Mouse (Mus musculus) erythroblast, adult 5-6 weeks (primary cell): ENCODE measurements around the gene Olfr214. TPM values are rescaled to one million over a fixed set of nuclear protein-coding genes. Genes with fewer than 3 reads are reported as not detected.
A peak's percentile ranks its signal among the peaks of the same experiment; 100 is the strongest.
"Not testable (repeated sequence)": the region's sequence is repeated elsewhere in the genome, so short reads cannot be mapped to it uniquely, and the experiment has no call there.

Experiments used
- ATAC-seq: replicated peaks from 2 replicates; pipeline ENCODE4 v1.8.0; 2016; ENCODE audit warnings: moderate number of reproducible peaks, mild to moderate bottlenecking, moderate TSS enrichment, inconsistent platforms; ENCODE audit not compliant: poor library complexity, low FRiP score, severe bottlenecking
- total RNA-seq, 2 experiments: library from RNA; stranded (forward) in 1 of 2; stranded (reverse) in 1 of 2; fragments of 150-400 nt in 1 of 2; fragments of 200-764, 138-1000 nt in 1 of 2; gene quantifications; 2 replicates each; pipeline versions ENCODE4 v1.2.3 to v1.2.4; 2015 to 2017; ENCODE audit warnings: low replicate concordance in 2 of 2

Gene Olfr214
- total RNA-seq (2015; ENCODE audit: low replicate concordance) (not detected in 2 replicates), total RNA-seq (2017; ENCODE audit: low replicate concordance) (not detected in 2 replicates)

DNA sequence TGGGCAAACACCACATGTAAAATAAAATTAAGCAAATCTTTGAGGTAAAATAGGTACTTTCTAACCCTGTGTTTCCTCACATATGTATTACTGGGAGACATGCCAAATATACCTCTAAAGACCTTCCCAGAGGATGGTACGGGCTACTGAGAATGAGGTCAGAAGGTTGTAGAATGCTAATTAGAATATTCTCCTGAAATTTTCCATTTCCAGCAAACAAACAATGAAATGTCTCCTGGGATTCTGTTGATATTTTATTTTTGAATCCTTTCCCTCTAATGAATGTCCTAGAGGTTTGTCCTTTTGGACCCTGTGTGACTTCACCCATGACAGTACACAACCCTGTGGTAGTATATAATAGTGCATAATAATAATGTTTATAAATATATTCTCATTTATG is at the start of gene Olfr214:
TSS of gene Olfr214 (plus strand) at position 301 of the 400 bp plus-strand sequence.
- ATAC-seq: no peak

DNA sequence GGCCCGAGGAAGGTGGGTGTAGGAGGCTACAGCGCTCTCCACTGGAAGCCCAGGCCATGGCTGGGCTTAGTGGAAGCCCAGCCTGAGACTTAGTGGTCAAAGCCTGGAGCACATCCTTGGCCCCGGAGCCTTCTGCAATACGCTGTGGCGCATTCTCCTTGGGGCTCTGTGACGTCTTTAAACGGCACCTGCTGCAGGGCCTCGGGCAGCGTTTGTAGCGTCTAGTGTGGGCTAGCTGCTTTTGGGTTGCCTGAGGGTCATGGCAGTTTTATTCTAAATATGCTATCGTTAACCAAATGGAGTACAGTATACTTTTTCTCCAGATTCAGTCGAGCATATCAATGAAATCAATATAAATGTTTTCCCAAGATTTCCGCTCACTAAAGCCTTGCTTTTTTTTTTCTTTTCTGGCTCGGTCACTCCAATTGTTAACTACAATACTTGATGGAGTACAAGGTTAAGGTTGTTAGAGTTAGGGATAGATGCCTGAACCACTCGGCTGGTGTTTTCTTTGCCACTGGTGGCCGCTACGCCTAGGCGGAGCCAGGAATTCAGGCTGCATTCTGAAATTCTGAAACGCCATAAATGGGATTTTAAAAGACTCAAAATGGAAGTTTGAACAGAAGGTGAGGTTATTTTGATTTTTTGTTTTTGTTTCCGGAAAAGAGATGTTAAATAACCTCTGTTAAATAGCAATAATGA is 47.6 kb upstream of the Olfr214 start, which contains the start of gene Olfr212:
TSS of gene Olfr212 (plus strand) at position 215 of the 702 bp plus-strand sequence.
- peak; percentile 72 for ATAC-seq

DNA sequence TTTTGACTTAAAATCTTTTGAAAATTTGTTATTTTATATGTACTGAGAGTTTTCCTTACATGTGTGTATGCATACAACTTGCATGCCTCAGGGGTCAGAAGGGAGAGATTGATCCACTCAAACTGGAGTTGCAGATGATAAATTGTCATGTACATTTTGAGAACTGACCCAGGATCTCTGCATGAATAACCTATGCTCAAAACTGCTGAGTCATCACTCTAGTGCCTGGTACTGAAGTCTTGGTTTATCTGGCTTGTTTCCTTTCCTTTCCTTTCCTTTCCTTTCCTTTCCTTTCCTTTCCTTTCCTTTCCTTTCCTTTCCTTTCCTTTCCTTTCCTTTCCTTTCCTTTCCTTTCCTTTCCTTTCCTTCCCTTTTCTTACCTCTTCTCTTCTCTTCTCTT is 39.2 kb upstream of the Olfr214 start:
- no peak for ATAC-seq

DNA sequence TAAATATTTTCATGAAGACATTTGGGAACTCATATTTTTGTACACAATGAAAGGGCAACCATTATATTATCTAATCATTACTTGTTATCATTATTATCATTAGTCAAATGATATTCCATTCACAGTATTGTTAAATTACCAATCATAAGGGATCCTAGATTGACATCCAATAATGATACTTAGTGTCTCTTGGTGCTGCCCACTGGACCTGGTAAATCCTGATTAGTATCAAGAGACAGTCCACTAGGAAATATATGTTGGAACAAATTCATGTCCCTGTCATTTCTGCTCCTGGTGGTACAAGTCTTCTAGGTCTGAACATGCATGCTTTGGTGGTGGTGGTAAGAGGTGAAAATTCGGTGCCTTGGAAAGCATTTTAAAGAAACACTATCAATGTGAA is 15.9 kb upstream of the Olfr214 start, which contains the start of gene Olfr213:
TSS of gene Olfr213 (plus strand) at position 301 of the 400 bp plus-strand sequence.
- ATAC-seq: no peak

DNA sequence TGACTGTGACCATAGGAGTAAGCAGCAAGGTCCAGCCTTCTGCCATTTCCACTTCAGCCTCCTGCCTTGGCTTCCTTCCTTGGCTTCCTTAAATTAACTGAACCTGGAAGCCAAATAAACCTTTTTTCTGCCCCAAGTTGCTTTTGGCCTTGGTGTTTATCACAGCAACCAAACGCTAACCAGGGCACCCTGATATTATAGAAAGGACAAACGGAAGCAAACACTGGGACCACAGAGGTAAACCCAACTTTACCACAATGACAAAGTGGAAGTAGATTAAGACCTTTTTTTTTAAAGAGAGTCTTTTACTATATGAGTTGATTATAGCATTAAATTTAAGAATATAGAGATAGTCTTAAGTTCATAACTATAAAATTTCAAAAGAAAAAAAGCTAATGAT is 11.5 kb upstream of the Olfr214 start:
- no peak for ATAC-seq

DNA sequence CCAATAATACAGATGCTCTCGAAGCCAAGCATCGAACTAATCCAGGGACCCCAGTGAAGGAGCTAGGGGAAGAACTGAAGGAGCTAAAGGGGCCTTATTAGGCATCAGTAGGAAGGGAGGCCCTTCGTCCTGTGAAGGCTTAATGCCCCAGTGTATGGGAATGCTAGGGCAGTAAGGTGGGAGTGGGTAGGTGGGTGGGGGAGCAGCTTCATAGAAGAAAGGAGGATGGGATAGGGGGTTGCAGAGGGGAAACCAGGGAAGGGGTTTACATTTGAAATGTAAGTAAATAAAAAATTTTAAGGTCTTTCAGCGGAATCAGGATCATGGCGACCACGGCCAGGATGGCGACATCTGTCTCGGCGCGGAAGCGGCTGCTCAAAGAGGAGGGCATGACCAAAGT is 3.2 kb upstream of the Olfr214 start, which contains the start of gene Gm5580:
TSS of gene Gm5580 (plus strand) at position 301 of the 400 bp plus-strand sequence.
- ATAC-seq: not testable (repeated sequence)

DNA sequence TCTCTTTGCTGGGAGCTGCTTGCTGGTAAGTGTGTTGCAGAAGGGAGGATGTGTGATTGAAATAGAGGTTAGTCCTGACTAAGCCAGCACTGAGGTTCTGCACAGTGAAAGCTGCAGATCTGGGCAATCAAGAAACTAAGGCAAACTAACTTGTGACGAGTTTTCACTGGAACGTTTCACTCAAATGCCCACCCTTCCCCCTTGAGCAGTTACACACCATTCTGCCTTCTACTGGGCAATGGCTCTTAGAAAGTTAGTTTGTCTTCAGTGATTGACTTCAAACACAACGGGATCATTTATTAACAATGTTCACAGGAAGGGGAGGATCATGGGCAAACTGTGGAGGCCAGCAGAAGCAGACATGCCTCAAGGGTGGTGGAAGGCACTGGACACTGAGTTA is 917 bp downstream of the Olfr214 start:
- no peak for ATAC-seq

DNA sequence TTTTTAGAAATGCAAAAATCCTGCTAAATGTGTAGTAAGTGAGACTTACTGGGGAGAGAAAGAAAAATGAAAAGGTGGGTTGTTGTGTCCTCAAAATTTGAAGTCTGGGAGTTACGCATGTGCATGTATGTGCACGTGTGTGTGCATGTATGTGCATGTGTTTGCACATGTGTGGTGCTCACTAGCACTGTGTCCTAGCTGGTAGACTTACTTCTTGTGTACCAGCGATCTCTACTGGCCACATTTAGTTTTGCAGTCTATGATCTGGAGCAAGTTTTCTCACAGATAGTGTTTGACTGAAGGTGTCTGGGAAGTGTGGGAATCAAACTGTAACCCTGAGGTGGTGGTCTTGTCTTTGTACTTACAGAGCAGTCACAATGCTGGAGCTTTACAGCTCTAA is 15.8 kb downstream of the Olfr214 start:
- ATAC-seq: no peak

DNA sequence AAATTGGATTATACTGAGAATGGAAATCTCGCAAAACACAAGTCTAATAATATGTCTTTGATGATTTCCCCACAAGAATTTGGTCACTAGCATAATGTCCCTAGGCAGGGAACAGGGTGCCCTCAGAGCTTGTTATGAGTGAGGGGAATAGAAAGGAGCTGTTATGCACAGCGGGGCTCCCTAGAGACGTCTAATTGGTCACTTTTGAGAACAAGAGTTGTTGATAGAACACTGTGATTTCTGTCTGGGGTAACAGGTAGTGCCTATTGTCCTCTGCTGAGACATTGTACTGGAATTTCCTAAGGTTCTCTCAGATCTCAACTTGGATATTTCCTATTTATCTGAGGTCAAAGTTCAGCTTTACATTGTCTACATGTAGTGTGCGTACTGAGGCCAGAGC is 30.1 kb downstream of the Olfr214 start, which contains the start of gene Olfr215:
TSS of gene Olfr215 (minus strand) at position 101 of the 400 bp plus-strand sequence.
- no peak for ATAC-seq

DNA sequence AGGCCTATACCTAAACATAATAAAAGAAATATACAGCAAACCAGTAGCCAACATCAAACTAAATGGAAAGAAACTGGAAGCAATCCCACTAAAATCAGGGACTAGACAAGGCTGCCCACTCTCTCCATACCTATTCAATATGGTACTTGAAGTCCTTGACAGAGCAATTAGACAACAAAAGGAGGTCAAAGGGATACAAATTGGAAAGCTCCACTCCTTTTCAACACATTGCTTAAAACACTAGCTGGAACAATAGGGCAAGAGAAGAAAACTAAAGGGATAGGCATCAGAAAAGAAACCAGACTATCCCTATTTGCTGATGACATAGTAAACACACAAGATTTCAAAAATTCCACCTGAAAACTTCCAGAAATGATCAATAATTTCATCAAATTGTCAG is 46.9 kb downstream of the Olfr214 start:
- not testable (repeated sequence) for ATAC-seq

DNA sequence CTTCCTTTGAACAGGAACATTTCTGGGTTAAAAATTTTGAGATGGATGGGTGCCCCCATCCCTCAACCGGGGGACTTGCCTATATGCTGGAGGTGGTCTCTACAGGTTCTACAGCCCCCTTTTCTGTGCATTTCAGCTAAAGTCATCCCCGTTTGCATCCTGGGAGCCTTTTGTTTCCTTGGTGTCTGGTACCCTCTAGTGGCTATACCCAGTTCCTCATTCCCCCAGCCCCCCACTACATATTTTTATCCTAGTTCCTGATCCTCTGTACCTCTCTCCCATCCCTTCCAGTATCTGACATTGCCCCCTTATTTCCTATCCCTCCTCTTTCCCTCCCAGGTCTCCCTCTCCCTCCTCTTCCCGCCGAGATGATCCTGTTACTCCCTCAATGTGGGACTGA is 53.2 kb downstream of the Olfr214 start:
- ATAC-seq: no peak

Other genes starting within 250 kb of the Olfr214 start
- gene March8, start 216.2 kb upstream of the Olfr214 start, total RNA-seq (2015; ENCODE audit: low replicate concordance): 546 and 733 TPM in 2 replicates
- 1,003 and 1,028 TPM in 2 replicates for gene March8, start 216.2 kb upstream of the Olfr214 start, total RNA-seq (2017; ENCODE audit: low replicate concordance)
- 29.6 and 33.4 TPM in 2 replicates for gene Alox5, start 93.1 kb upstream of the Olfr214 start, total RNA-seq (2015; ENCODE audit: low replicate concordance)
- 16.6 and 19.0 TPM in 2 replicates for gene Alox5, start 93.1 kb upstream of the Olfr214 start, total RNA-seq (2017; ENCODE audit: low replicate concordance)
- not detected in 2 replicates for gene Olfr211, start 65.1 kb upstream of the Olfr214 start, total RNA-seq (2015; ENCODE audit: low replicate concordance)
- not detected in 2 replicates for gene Olfr211, start 65.1 kb upstream of the Olfr214 start, total RNA-seq (2017; ENCODE audit: low replicate concordance)
- not detected in 2 replicates for gene Olfr212, start 47.7 kb upstream of the Olfr214 start, total RNA-seq (2015; ENCODE audit: low replicate concordance)
- not detected in 2 replicates for gene Olfr212, start 47.7 kb upstream of the Olfr214 start, total RNA-seq (2017; ENCODE audit: low replicate concordance)
- gene Olfr213, start 15.8 kb upstream of the Olfr214 start, total RNA-seq (2015; ENCODE audit: low replicate concordance): not detected in 2 replicates
- 0.14 and 0.43 TPM in 2 replicates for gene Olfr213, start 15.8 kb upstream of the Olfr214 start, total RNA-seq (2017; ENCODE audit: low replicate concordance)
- not detected in 2 replicates for gene Gm5580, start 3.1 kb upstream of the Olfr214 start, total RNA-seq (2015; ENCODE audit: low replicate concordance)
- gene Gm5580, start 3.1 kb upstream of the Olfr214 start, total RNA-seq (2017; ENCODE audit: low replicate concordance): not detected in 2 replicates
- not detected in 2 replicates for gene Olfr215, start 30.0 kb downstream of the Olfr214 start, total RNA-seq (2015; ENCODE audit: low replicate concordance)
- not detected in 2 replicates for gene Olfr215, start 30.0 kb downstream of the Olfr214 start, total RNA-seq (2017; ENCODE audit: low replicate concordance)
- gene Zfp422, start 74.8 kb downstream of the Olfr214 start, total RNA-seq (2015; ENCODE audit: low replicate concordance): 18.6 and 21.1 TPM in 2 replicates
- gene Zfp422, start 74.8 kb downstream of the Olfr214 start, total RNA-seq (2017; ENCODE audit: low replicate concordance): 3.9 and 8.5 TPM in 2 replicates
- not detected in 2 replicates for gene Depp1, start 96.4 kb downstream of the Olfr214 start, total RNA-seq (2015; ENCODE audit: low replicate concordance)
- 0.77 TPM in 1 of 2 replicates, not detected in the other for gene Depp1, start 96.4 kb downstream of the Olfr214 start, total RNA-seq (2017; ENCODE audit: low replicate concordance)
- gene Rassf4, start 119.7 kb downstream of the Olfr214 start, total RNA-seq (2015; ENCODE audit: low replicate concordance): 18.6 and 21.1 TPM in 2 replicates
- 9.5 and 13.4 TPM in 2 replicates for gene Rassf4, start 119.7 kb downstream of the Olfr214 start, total RNA-seq (2017; ENCODE audit: low replicate concordance)
- gene Tmem72, start 162.7 kb downstream of the Olfr214 start, total RNA-seq (2015; ENCODE audit: low replicate concordance): 0.42 TPM in 1 of 2 replicates, not detected in the other
- gene Tmem72, start 162.7 kb downstream of the Olfr214 start, total RNA-seq (2017; ENCODE audit: low replicate concordance): 0.09 and 0.56 TPM in 2 replicates